Mouse (Mus musculus) brain, embryonic 18.5 days (tissue): ENCODE results near the gene Tktl2.

ENCODE experiments used
- DNase-seq: peaks from one replicate; pipeline ENCODE4 v3.0.0-alpha.2; 2012; ENCODE audit warnings: low read depth, low spot score

Gene Tktl2

DNA sequence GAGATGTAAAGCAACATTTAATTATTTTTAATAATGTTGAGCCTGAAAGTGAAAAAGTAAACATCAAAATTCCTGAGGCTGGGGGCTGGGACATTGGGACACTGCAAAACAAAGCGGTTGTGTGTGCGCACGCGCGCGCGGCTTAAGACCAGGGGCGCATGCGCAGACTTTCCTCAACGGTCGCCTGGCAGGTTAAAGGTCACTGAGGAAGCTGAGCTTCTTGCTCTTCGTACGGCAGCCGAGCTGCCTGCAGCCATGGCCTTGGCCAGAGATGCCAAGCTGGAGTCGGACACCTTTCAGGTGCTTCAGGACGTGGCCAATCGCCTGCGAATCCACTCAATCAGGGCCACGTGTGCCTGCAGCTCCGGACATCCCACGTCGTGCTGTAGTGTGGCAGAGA lies at the start of gene Tktl2:
Gene Tktl2 (plus strand): TSS at position 220 of the 400 bp plus-strand sequence.
- DNase-seq: no peak

DNA sequence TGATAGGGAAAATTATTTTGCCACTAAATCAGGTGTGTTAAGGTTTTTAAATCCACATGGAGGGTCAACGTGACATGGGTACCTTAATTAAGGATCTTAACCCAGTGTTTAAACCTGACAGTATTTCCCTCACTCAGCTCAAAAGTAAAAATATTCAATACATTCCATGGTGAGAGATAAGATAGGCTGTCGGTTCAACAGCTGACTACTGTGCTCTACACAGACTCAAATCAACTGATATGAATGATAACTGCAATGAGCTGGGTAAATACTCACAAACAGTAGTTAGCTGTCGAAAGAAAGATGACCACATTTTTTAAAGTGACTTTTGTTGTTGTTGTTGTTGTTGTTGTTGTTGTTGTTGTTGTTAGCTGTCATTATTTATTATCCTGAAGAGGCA lies 41.7 kb upstream of the Tktl2 start:
- DNase-seq: no peak

DNA sequence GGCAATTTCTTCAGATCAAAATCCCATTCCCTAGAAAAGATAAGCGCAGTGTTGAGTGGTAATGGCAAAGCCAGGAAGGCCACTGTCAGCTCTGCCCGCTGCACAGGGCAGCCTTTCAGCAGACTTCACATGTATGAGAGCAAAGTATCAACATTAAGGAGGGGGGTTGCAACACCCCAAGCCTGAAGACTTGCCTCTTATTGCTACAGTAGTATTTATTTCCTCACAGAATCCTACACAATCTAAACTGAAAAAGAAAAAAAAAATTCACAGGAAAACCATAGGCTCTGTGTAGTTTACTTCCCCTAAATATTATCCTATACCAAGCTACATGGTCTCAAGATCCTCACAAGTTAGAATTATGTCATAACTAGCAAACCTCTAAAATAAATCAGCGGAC lies 34.7 kb upstream of the Tktl2 start:
- DNase-seq: no peak

DNA sequence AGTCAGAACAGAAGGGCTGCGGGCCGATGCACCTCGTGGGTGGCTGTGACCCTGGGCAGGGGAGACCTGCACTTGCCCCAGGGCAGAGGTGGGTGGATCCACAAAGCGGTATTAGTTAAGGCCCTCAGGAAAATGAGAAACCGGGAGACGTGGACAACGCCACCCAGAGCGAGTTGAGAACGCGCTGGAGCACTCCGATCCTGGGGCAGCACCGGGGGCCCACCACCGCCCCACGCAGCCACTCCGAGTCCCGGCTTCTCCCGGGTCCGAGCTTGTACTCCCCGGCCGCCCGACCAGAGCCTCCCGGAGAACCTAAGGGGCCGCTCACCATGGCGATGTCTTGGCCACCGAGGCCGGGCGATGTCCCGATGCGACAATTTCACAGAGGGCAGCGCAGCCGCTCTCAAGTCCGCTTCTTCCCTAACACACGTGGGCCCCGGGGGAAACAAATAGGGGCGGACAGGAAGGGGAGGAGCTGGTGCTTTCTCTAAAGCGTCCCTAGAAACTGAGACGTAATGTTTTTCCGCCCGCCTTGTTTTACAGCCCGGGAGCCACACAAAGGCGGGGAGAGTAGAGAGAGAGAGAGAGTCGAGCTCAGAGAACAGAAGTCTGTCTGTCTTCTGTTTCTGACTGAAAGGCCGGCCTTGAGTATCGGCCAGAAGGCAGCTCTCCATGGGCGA lies 25.3 kb upstream of the Tktl2 start, which contains the start of gene Tma16:
Gene Tma16 (minus strand): TSS at position 447 of the 680 bp plus-strand sequence.
- DNase-seq: peak; percentile 72

DNA sequence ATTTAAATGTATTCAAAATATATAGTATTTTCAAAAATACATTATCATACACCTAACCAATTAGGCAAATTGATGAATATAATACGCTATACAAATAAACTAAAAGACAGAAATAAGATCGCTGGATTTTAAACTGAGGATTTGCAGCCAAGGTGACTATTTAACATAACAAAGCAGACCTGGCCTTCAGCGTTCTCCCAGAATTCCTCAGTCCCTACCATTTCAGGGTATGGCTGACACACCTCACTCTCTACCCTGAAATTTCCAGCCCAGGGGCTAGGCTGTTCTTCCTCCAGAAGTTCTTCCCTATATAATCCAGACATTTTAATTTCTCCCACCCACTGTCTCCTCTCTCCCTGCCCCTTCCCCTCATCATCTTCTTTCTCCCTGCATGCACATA lies 23.0 kb upstream of the Tktl2 start:
- DNase-seq: no peak

DNA sequence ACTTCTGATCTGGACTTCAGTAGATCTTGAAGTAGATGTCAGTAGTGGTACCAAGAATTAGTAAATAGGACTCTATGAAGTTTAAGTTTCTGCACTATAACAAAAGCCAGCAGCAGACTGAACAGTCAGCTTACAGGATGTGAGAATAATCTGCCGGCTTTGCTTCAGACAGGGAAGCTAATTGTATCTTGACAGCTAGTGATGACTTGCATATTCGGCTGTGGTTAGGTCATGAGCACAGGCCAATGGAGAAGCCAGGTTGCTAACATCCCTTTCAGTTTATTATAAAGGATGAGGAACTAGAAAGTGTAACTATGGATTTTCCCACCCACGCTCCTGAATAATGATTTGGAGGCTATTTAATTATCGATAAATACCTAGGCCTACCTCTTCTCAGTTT lies 20.9 kb upstream of the Tktl2 start:
- no peak for DNase-seq

DNA sequence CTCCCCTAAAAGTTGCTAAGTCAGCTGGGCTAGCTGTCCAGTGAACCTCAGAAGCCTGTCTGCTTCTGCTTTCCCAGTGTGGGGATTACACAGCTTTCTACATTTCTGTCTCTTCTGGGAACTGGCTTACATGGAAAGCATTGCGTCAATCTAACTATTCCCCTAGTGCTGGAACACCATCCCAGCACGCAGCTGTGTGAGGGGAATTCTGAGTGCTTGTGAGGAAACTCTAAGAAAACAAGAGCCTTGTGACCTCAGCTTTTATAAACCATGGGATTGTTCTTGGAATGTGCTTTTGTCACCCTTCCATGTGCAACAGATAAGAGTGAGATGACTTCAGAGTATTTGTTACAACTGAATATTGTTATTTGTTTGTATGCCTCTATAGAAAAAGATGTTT lies 17.1 kb upstream of the Tktl2 start:
- no peak for DNase-seq

DNA sequence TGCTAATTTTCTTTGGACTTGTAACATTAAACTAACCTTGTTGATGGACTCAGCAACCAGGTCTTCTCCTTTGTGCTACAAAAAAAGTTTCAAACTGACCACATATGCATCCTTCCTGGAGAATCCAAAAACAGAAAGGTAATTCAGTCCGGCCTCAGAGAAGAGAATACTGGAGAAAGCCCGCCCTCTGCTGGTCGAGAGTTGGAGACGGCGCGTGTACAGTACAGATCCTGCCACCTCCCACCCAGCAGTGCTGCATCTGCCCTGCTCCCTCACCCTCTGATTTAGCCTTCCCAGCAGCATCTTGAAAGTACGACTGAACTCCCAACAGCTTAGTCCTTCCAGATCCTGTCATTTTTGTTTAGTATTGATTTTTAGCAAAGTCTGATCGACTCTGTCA lies 15.8 kb upstream of the Tktl2 start:
- peak; percentile 6 for DNase-seq

DNA sequence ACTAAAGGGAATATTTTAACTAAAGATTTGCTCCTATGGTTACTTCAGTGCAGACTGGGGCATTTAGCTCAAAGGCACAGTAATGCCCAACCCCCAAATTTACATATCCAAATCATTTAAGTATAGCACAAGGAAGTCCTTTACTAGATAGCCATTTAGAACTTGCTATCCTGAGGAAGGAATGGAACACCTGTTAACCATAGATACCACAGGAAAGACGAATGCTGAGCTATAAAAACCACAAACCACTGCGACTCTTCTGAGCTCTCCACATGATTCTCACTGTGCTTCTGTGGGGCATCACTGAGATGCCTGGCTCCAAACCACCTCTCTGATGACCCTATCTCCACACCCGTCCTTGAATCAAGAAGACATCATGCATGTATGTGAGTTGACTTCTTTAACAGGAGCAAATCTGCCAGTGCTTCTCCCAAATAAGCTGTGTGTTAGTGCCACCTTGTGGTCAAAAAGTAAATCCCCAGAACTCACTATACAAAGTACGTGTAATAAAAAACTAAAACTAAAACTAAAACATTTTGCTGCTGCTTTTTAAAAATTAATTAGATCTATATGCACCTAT lies 14.5 kb upstream of the Tktl2 start:
- peak; percentile 26 for DNase-seq

DNA sequence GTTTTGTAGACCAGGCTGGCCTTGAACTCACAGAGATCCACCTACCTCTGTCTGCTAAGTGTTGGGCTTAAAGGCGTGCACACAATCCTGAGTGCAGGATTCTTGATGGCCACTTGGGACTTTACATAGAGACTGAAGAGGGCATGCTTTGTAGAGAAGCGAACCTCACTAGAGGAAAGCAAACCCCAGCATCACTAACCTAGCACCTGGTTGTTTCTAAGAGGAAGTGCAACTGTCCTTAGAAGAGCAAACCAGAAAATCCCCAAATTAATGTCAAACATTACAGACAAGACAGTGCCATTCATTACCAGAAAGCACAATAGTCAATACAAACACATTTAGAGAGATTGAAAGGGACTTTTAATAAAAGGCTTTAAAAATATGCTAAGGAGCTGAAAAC lies 8.2 kb upstream of the Tktl2 start:
- DNase-seq: no peak

DNA sequence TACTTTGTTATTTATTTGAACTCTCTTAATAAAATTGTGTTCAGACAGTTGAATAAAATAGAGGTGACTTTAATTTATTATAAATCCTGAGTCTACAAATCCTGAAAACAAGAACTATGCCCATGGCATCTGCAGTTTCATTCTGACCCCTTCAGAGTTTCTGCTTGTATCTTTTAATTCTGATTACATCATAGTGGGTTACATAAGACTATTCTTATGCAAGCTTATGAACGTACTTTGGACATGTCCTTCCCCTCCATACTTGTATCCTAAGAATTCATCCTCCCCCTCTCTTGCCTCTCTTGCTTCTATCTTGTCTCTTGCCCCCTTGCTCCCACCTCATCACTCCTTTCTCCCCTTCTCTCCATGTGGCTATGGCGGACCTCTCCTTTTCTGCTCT lies 7.6 kb downstream of the Tktl2 start:
- no peak for DNase-seq

DNA sequence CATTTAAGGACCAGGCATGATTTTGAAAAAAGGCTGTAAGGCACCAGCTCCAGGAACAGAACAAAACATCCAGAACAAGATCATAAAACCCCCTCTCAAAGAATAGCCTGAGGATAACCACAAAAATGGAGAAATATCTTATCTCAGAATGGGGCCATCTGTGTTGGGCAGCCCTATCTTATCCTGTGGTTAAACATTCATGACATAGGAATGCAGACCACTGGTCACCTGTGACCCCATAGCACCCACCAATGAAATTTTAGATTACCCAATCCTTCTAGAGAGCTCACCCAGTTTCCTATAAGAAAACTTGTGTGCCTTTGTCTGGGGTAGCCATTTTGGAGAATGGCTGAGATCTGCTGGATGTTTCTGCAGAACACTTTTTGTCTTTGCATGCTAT lies 9.0 kb downstream of the Tktl2 start:
- DNase-seq: no peak

DNA sequence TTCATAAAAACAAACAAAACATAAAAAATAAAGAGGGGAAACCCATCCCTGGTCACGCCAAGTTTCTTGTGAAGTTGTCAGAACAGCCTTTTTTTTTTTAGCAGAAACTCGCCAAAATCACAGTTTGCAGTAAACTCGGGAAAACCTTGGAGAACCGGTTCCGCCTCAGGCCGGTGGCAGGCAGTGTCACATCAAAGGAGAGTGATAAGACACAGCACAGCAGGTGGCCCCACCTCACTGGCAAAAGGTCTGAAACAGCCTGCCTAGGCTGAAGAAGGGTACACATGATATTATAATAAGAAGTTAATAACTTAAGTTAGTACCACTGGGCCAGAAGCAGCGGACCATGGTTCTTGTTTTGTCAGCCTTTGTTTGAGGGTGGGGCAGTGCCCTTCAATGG lies 38.5 kb downstream of the Tktl2 start:
- no peak for DNase-seq
